Mouse (Mus musculus) R1 (cell line): ENCODE measurements around the gene Antxr2.

ENCODE experiments used
- DNase-seq: peaks from one replicate; pipeline ENCODE4 v3.0.0-alpha.2; 2018; ENCODE audit warnings: low read depth, low spot score

Antxr2 gene

DNA sequence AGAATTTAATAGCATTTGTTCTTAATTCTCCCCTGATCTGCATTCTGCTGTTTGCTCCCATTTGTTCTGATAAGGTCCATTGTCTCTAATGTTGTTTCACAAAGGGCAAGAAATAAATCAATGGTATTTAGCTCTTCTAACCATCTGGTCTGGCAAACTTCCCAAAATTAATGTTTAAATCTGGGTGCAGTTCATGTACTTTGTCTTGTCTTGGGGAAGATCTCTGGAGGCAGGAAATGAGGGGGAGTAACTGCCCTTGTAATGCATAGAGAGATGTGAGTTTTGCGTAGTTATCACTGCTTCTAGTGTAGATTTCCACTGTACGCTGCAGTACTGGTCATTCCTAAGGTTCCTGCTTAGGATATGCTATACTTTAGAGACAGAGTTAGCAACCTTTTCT lies 193.5 kb downstream of the Antxr2 start:
- DNase-seq: no peak

GRCm38 (mm10) chr5:97835418-97835817 lies 195.4 kb downstream of the Antxr2 start:
- no peak for DNase-seq

DNA sequence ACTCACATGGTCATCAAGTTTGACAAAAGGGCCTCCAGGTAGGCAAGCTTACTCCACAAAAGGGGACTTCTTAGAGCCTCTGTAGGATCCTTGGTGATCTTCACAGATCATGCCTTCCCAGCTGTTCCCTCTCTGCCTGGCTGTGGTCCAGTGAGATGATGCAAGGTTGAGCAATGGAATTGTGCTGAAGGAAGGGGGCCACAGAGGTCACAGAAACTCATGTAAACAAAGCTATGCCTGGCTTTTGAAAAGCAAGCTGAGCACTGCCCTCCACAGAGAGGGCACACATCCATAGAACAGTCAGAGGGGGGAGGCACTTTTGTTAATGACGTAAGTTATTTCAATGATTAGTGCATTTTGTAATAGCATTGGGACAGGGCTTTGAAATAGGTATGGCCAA lies 196.1 kb downstream of the Antxr2 start:
- no peak for DNase-seq
